Mouse (Mus musculus): ENCODE data around the gene Mafk. TPM values are rescaled to one million over a fixed set of nuclear protein-coding genes. Genes with fewer than 3 reads are reported as not detected.
A peak's percentile ranks its signal among the peaks of the same experiment; 100 is the strongest.

The Mafk gene
- polyA plus RNA-seq, 1 experiment = 43.9 TPM

- no peak for TF ChIP-seq POLR2A (IDR thresholded peaks at IDR 0.05; ENCODE audit: control insufficient read depth, extremely low read depth, insufficient read depth, low read length, poor library complexity)
- TF ChIP-seq CTCF (IDR thresholded peaks at IDR 0.05; ENCODE audit: borderline replicate concordance, control insufficient read depth, extremely low read depth, insufficient read depth, low read length, poor library complexity) = no peak
These were observed 28.3 kb downstream of the Mafk start, which contains the start of gene Tmem184a for GRCm38 (mm10) chr5:139819538-139820181. Gene Tmem184a, minus strand, starts transcription at chr5:139819917.

GRCm38 (mm10) chr5:139821466-139822459 lies 30.4 kb downstream of the Mafk start:
- no peak overlapping the region for H3K27ac ChIP-seq (ENCODE audit: control insufficient read depth, insufficient read depth, low read length)
- H3K27me3 ChIP-seq (ENCODE audit: control insufficient read depth, insufficient read depth, low read length) = no peaks in the 10 kb centered on the region
- H3K36me3 ChIP-seq (ENCODE audit: control insufficient read depth, insufficient read depth, low read length) = 0 out of 2 replicates have a peak, but pooled peaks cover 9% of the 10 kb centered on the region
- TF ChIP-seq CTCF (IDR thresholded peaks at IDR 0.05; ENCODE audit: borderline replicate concordance, control insufficient read depth, extremely low read depth, insufficient read depth, low read length, poor library complexity) (no peak), POLR2A (IDR thresholded peaks at IDR 0.05; ENCODE audit: control insufficient read depth, extremely low read depth, insufficient read depth, low read length, poor library complexity) (no peak)
- no peak for DNase-seq
- H3K4me1 ChIP-seq (replicated peaks; ENCODE audit: control insufficient read depth, insufficient read depth, low read length) = peaks cover 7% of the 10 kb centered on the region
- no peak overlapping the region for H3K4me3 ChIP-seq (ENCODE audit: control insufficient read depth, insufficient read depth, low read length)
- 91% methylated on average over 12 of the region's 12 CpGs for WGBS

More at GRCm38 (mm10) chr5:139819538-139820181, 28.3 kb downstream of the Mafk start, which contains the start of gene Tmem184a:
- no peak within 1 kb of the TSS for H3K4me3 ChIP-seq (ENCODE audit: control insufficient read depth, insufficient read depth, low read length)
- no peaks in the 10 kb centered on the region for H3K4me1 ChIP-seq (replicated peaks; ENCODE audit: control insufficient read depth, insufficient read depth, low read length)
- H3K27me3 ChIP-seq (ENCODE audit: control insufficient read depth, insufficient read depth, low read length) = no peaks in the 10 kb centered on the region
- DNase-seq = no peak
- H3K36me3 ChIP-seq (ENCODE audit: control insufficient read depth, insufficient read depth, low read length) = 0 out of 2 replicates have a peak, but pooled peaks cover 9% of the 10 kb centered on the region
- 91% methylated on average over 9 of the region's 9 CpGs for WGBS
- H3K27ac ChIP-seq (ENCODE audit: control insufficient read depth, insufficient read depth, low read length) = no peak within 1 kb of the TSS

GRCm38 (mm10) chr5:139824531-139824930 lies 33.2 kb downstream of the Mafk start:
- H3K27me3 ChIP-seq (ENCODE audit: control insufficient read depth, insufficient read depth, low read length) = no peaks in the 10 kb centered on the region
- TF ChIP-seq CTCF (IDR thresholded peaks at IDR 0.05; ENCODE audit: borderline replicate concordance, control insufficient read depth, extremely low read depth, insufficient read depth, low read length, poor library complexity) (no peak), POLR2A (IDR thresholded peaks at IDR 0.05; ENCODE audit: control insufficient read depth, extremely low read depth, insufficient read depth, low read length, poor library complexity) (no peak)
- DNase-seq = no peak
- 96% methylated on average over 10 of the region's 10 CpGs for WGBS
- peaks cover 7% of the 10 kb centered on the region for H3K4me1 ChIP-seq (replicated peaks; ENCODE audit: control insufficient read depth, insufficient read depth, low read length)
- H3K4me3 ChIP-seq (ENCODE audit: control insufficient read depth, insufficient read depth, low read length) = no peak overlapping the region
- H3K27ac ChIP-seq (ENCODE audit: control insufficient read depth, insufficient read depth, low read length) = no peak overlapping the region
- 0 out of 2 replicates have a peak, but pooled peaks cover 9% of the 10 kb centered on the region for H3K36me3 ChIP-seq (ENCODE audit: control insufficient read depth, insufficient read depth, low read length)

GRCm38 (mm10) chr5:139825947-139826346 lies 34.6 kb downstream of the Mafk start:
- TF ChIP-seq CTCF (IDR thresholded peaks at IDR 0.05; ENCODE audit: borderline replicate concordance, control insufficient read depth, extremely low read depth, insufficient read depth, low read length, poor library complexity) (no peak), POLR2A (IDR thresholded peaks at IDR 0.05; ENCODE audit: control insufficient read depth, extremely low read depth, insufficient read depth, low read length, poor library complexity) (no peak)
- DNase-seq = no peak
- H3K27ac ChIP-seq (ENCODE audit: control insufficient read depth, insufficient read depth, low read length) = no peak overlapping the region
- peak overlapping the region; percentile 99 for H3K4me3 ChIP-seq (ENCODE audit: control insufficient read depth, insufficient read depth, low read length)
- H3K36me3 ChIP-seq (ENCODE audit: control insufficient read depth, insufficient read depth, low read length) = 0 out of 2 replicates have a peak, but pooled peaks cover 9% of the 10 kb centered on the region
- no peaks in the 10 kb centered on the region for H3K27me3 ChIP-seq (ENCODE audit: control insufficient read depth, insufficient read depth, low read length)
- H3K4me1 ChIP-seq (replicated peaks; ENCODE audit: control insufficient read depth, insufficient read depth, low read length) = peaks cover 12% of the 10 kb centered on the region
- 44% methylated on average over 11 of the region's 11 CpGs for WGBS

GRCm38 (mm10) chr5:139826357-139827055 lies 35.2 kb downstream of the Mafk start, which contains the start of the genes Gm26938 and Psmg3:
Gene Gm26938, minus strand, starts transcription at chr5:139826407.
Gene Psmg3, minus strand, starts transcription at chr5:139826885.
- WGBS = 1% methylated on average over 43 of the region's 43 CpGs
- no peak within 1 kb of the TSS for H3K27ac ChIP-seq (ENCODE audit: control insufficient read depth, insufficient read depth, low read length)
- 0 out of 2 replicates have a peak, but pooled peaks cover 9% of the 10 kb centered on the region for H3K36me3 ChIP-seq (ENCODE audit: control insufficient read depth, insufficient read depth, low read length)
- TF ChIP-seq POLR2A (IDR thresholded peaks at IDR 0.05; ENCODE audit: control insufficient read depth, extremely low read depth, insufficient read depth, low read length, poor library complexity) (no peak), CTCF (IDR thresholded peaks at IDR 0.05; ENCODE audit: borderline replicate concordance, control insufficient read depth, extremely low read depth, insufficient read depth, low read length, poor library complexity) (0 out of 2 replicates have a peak, but pooled peaks have one; percentile 28)
- peak; percentile 86 for DNase-seq
- H3K4me3 ChIP-seq (ENCODE audit: control insufficient read depth, insufficient read depth, low read length) = peak within 1 kb of the TSS; percentile 99
- peaks cover 16% of the 10 kb centered on the region for H3K4me1 ChIP-seq (replicated peaks; ENCODE audit: control insufficient read depth, insufficient read depth, low read length)
- no peaks in the 10 kb centered on the region for H3K27me3 ChIP-seq (ENCODE audit: control insufficient read depth, insufficient read depth, low read length)

All from thymus, adult 2 months (tissue).